Mouse (Mus musculus): ENCODE data around the gene Shld1. TPM values are rescaled to one million over a fixed set of nuclear protein-coding genes. Genes with fewer than 3 reads are reported as not detected.

Shld1 gene
- 29.5 and 29.7 TPM in 2 replicates for polyA plus RNA-seq (2012; rRNA removed)

- Histone ChIP-seq H3K4me1 (ENCODE audit: control insufficient read depth, insufficient read depth, low read length) (peaks cover 9% of the 10 kb centered on the region; the same call in 1 of the 2 replicates), H3K27me3 (ENCODE audit: control insufficient read depth, insufficient read depth, low read length) (no peaks in the 10 kb centered on the region), H3K4me3 (replicated peaks; ENCODE audit: insufficient read depth, low read depth, low read length) (peak within 1 kb of the TSS; percentile 64), H3K27ac (ENCODE audit: insufficient read depth, low read length) (peak within 1 kb of the TSS; percentile 41)
- TF ChIP-seq POLR2A (IDR thresholded peaks at IDR 0.05; ENCODE audit: borderline replicate concordance, insufficient read depth, low read length) = 0 out of 2 replicates have a peak, but pooled peaks have one; percentile 25
- TF ChIP-seq CTCF (IDR thresholded peaks at IDR 0.05; ENCODE audit: borderline replicate concordance, insufficient read depth, low read depth, low read length) = no peak
- WGBS = 6% methylated on average over 33 of the region's 33 CpGs
- peak; percentile 90 to 95 for DNase-seq
Observed at GRCm38 (mm10) chr2:132686756-132687737, at the start of gene Shld1. Shld1 (plus strand) TSS chr2:132686931.

GRCm38 (mm10) chr2:132638306-132638705 lies 48.4 kb upstream of the Shld1 start:
- H3K4me3 ChIP-seq (replicated peaks; ENCODE audit: insufficient read depth, low read depth, low read length) = no peak overlapping the region
- no peaks in the 10 kb centered on the region for H3K4me1 ChIP-seq (ENCODE audit: control insufficient read depth, insufficient read depth, low read length)
- H3K27me3 ChIP-seq (ENCODE audit: control insufficient read depth, insufficient read depth, low read length) = no peaks in the 10 kb centered on the region
- DNase-seq = no peak
- TF ChIP-seq CTCF (IDR thresholded peaks at IDR 0.05; ENCODE audit: borderline replicate concordance, insufficient read depth, low read depth, low read length) (no peak), POLR2A (IDR thresholded peaks at IDR 0.05; ENCODE audit: borderline replicate concordance, insufficient read depth, low read length) (no peak)
- 91% methylated on average over 6 of the region's 6 CpGs for WGBS
- no peak overlapping the region for H3K27ac ChIP-seq (ENCODE audit: insufficient read depth, low read length)

- Histone ChIP-seq H3K27me3 (ENCODE audit: control insufficient read depth, insufficient read depth, low read length) (no peaks in the 10 kb centered on the region), H3K4me3 (replicated peaks; ENCODE audit: insufficient read depth, low read depth, low read length) (no peak overlapping the region), H3K4me1 (ENCODE audit: control insufficient read depth, insufficient read depth, low read length) (no peaks in the 10 kb centered on the region), H3K27ac (ENCODE audit: insufficient read depth, low read length) (no peak overlapping the region)
- no peak for TF ChIP-seq POLR2A (IDR thresholded peaks at IDR 0.05; ENCODE audit: borderline replicate concordance, insufficient read depth, low read length)
- TF ChIP-seq CTCF (IDR thresholded peaks at IDR 0.05; ENCODE audit: borderline replicate concordance, insufficient read depth, low read depth, low read length) = no peak
- WGBS = 85% methylated on average over 7 of the region's 7 CpGs
- no peak for DNase-seq
Observed at GRCm38 (mm10) chr2:132639337-132639736, 47.4 kb upstream of the Shld1 start.

GRCm38 (mm10) chr2:132641196-132641595 lies 45.5 kb upstream of the Shld1 start:
- DNase-seq = no peak
- no peak for TF ChIP-seq POLR2A (IDR thresholded peaks at IDR 0.05; ENCODE audit: borderline replicate concordance, insufficient read depth, low read length)
- TF ChIP-seq CTCF (IDR thresholded peaks at IDR 0.05; ENCODE audit: borderline replicate concordance, insufficient read depth, low read depth, low read length) = no peak
- H3K27me3 ChIP-seq (ENCODE audit: control insufficient read depth, insufficient read depth, low read length) = no peaks in the 10 kb centered on the region
- no peak overlapping the region for H3K4me3 ChIP-seq (replicated peaks; ENCODE audit: insufficient read depth, low read depth, low read length)
- H3K27ac ChIP-seq (ENCODE audit: insufficient read depth, low read length) = no peak overlapping the region
- no peaks in the 10 kb centered on the region for H3K4me1 ChIP-seq (ENCODE audit: control insufficient read depth, insufficient read depth, low read length)
- 34% methylated on average over 3 of the region's 3 CpGs for WGBS

GRCm38 (mm10) chr2:132643161-132643560 lies 43.6 kb upstream of the Shld1 start:
- no peak for DNase-seq
- no peaks in the 10 kb centered on the region for H3K27me3 ChIP-seq (ENCODE audit: control insufficient read depth, insufficient read depth, low read length)
- H3K27ac ChIP-seq (ENCODE audit: insufficient read depth, low read length) = no peak overlapping the region
- 84% methylated on average over 4 of the region's 4 CpGs for WGBS
- H3K4me3 ChIP-seq (replicated peaks; ENCODE audit: insufficient read depth, low read depth, low read length) = no peak overlapping the region
- no peak for TF ChIP-seq CTCF (IDR thresholded peaks at IDR 0.05; ENCODE audit: borderline replicate concordance, insufficient read depth, low read depth, low read length)
- TF ChIP-seq POLR2A (IDR thresholded peaks at IDR 0.05; ENCODE audit: borderline replicate concordance, insufficient read depth, low read length) = no peak
- H3K4me1 ChIP-seq (ENCODE audit: control insufficient read depth, insufficient read depth, low read length) = no peaks in the 10 kb centered on the region

- 70% methylated on average over 17 of the region's 17 CpGs for WGBS
- Histone ChIP-seq H3K4me3 (replicated peaks; ENCODE audit: insufficient read depth, low read depth, low read length) (no peak overlapping the region), H3K27me3 (ENCODE audit: control insufficient read depth, insufficient read depth, low read length) (no peaks in the 10 kb centered on the region), H3K4me1 (ENCODE audit: control insufficient read depth, insufficient read depth, low read length) (no peaks in the 10 kb centered on the region), H3K27ac (ENCODE audit: insufficient read depth, low read length) (no peak overlapping the region)
- DNase-seq = no peak
- no peak for TF ChIP-seq CTCF (IDR thresholded peaks at IDR 0.05; ENCODE audit: borderline replicate concordance, insufficient read depth, low read depth, low read length)
Observed at GRCm38 (mm10) chr2:132646856-132647745, 39.6 kb upstream of the Shld1 start.

GRCm38 (mm10) chr2:132649352-132649870 lies 37.3 kb upstream of the Shld1 start:
- 91% methylated on average over 10 of the region's 10 CpGs for whole genome bisulfite sequencing
- DNase-seq = no peak
- Histone ChIP-seq H3K27me3 (ENCODE audit: control insufficient read depth, insufficient read depth, low read length) (no peaks in the 10 kb centered on the region), H3K4me1 (ENCODE audit: control insufficient read depth, insufficient read depth, low read length) (no peaks in the 10 kb centered on the region), H3K4me3 (replicated peaks; ENCODE audit: insufficient read depth, low read depth, low read length) (no peak overlapping the region), H3K27ac (ENCODE audit: insufficient read depth, low read length) (no peak overlapping the region)
- TF ChIP-seq CTCF (IDR thresholded peaks at IDR 0.05; ENCODE audit: borderline replicate concordance, insufficient read depth, low read depth, low read length) (no peak), POLR2A (IDR thresholded peaks at IDR 0.05; ENCODE audit: borderline replicate concordance, insufficient read depth, low read length) (no peak)

Data from cerebellum, adult 2 months (tissue).